In genomic region chr1:94355873-94356272, GRCm38 (mm10) we compare ENCODE assay signal across 27 mouse cellular contexts.
"Had no signal": no experiment of that assay in that cellular context is flagged by ENCODE, and none has a peak within 500 bp of the region (broad histone marks: within the 10 kb centered on the region; RNA-seq: fewer than 3 reads in every experiment).

No protein-coding gene starts in this region.

- H3K9ac ChIP-seq: heart, embryonic 13.5 days; heart, embryonic 15.5 days; hindbrain, embryonic 14.5 days; intestine, embryonic 15.5 days; limb, embryonic 12.5 days; liver, embryonic 13.5 days; liver, embryonic 15.5 days; liver, postnatal 0 days had no signal

- H3K4me2 ChIP-seq: heart, embryonic 11.5 days; heart, embryonic 13.5 days; heart, embryonic 15.5 days; hindbrain, embryonic 14.5 days; intestine, embryonic 15.5 days; limb, embryonic 12.5 days; liver, embryonic 11.5 days; liver, embryonic 13.5 days; liver, embryonic 15.5 days had no signal

- DNase-seq: gastrocnemius, postnatal 14 days; gastrocnemius, postnatal 36 days; heart, adult 11 months; heart, adult 2 months; heart, postnatal 14 days; heart, postnatal 4 days; kidney, adult 18-20 months; kidney, adult 8-10 months; kidney, postnatal 10 days; kidney, postnatal 25 days; kidney, postnatal 4 days; liver; liver, embryonic 13.5 days; liver, postnatal 0 days had no signal

- H3K27ac ChIP-seq: heart, adult 2 months; heart, embryonic 13.5 days; heart, embryonic 15.5 days; intestine, embryonic 15.5 days; layer of hippocampus, adult 2 months; left cerebral cortex, adult 2 months; limb, embryonic 10.5 days; limb, embryonic 12.5 days; liver, embryonic 13.5 days; liver, embryonic 15.5 days had no signal

- H3K4me3 ChIP-seq: heart, adult 2 months; heart, embryonic 13.5 days; heart, embryonic 15.5 days; intestine, embryonic 15.5 days; layer of hippocampus, adult 2 months; left cerebral cortex, adult 2 months; limb, embryonic 10.5 days; limb, embryonic 12.5 days; liver, embryonic 13.5 days; liver, embryonic 15.5 days had no signal

- H3K9me3 ChIP-seq: heart, embryonic 13.5 days; heart, embryonic 15.5 days; intestine, embryonic 15.5 days; limb, embryonic 10.5 days; limb, embryonic 12.5 days; liver, embryonic 13.5 days; liver, embryonic 15.5 days had no signal

- H3K27me3 ChIP-seq: heart, embryonic 13.5 days; heart, embryonic 15.5 days; intestine, embryonic 15.5 days; limb, embryonic 12.5 days; liver, embryonic 13.5 days; liver, embryonic 15.5 days had no signal

- H3K36me3 ChIP-seq: heart, embryonic 13.5 days; heart, embryonic 15.5 days; intestine, embryonic 15.5 days; limb, embryonic 10.5 days; limb, embryonic 12.5 days; liver, embryonic 13.5 days; liver, embryonic 15.5 days had no signal

- H3K4me1 ChIP-seq: heart, embryonic 13.5 days; heart, embryonic 15.5 days; intestine, embryonic 15.5 days; limb, embryonic 10.5 days; limb, embryonic 12.5 days; liver, embryonic 13.5 days; liver, embryonic 15.5 days had no signal

- ATAC-seq: inflammation-experienced regulatory T-cells, adult 6 months; intestine, embryonic 15.5 days; intestine, postnatal 0 days; liver, postnatal 0 days had no signal
